In genomic region chr19:47430160-47430559, GRCm38 (mm10) we compare ENCODE assay signal across 18 mouse cellular contexts. TPM values are rescaled to one million over a fixed set of nuclear protein-coding genes. Genes with fewer than 3 reads are reported as not detected.
DNase-seq lines count a peak whose midpoint lies in the region; ATAC-seq and TF ChIP-seq lines count a peak whose summit lies in the region.
"Had no signal": no experiment of that assay in that cellular context is flagged by ENCODE, and none has a peak within 500 bp of the region (broad histone marks: within the 10 kb centered on the region; RNA-seq: fewer than 3 reads in every experiment).

No protein-coding gene starts in this region.

- peaks cover 25% of the 10 kb centered on the region; the same call in 1 of the 2 replicates for H3K79me2 ChIP-seq in macrophage (ENCODE audit: inconsistent target)

- TF ChIP-seq CTCF in liver, embryonic 14.5 days (IDR thresholded peaks at IDR 0.05; ENCODE audit: low read depth) = no peak

- no peak for TF ChIP-seq EP300 in liver, embryonic 14.5 days (IDR thresholded peaks at IDR 0.05; ENCODE audit: low read depth)

- no peak overlapping the region for H3K27ac ChIP-seq in heart, embryonic 12.5 days (ENCODE audit: poor library complexity, severe bottlenecking)
- peak overlapping the region; percentile 95 for H3K27ac ChIP-seq in liver, embryonic 14.5 days
- H3K27ac ChIP-seq in macrophage = peak overlapping the region; percentile 86
- H3K27ac ChIP-seq in forebrain, embryonic 14.5 days (ENCODE audit: low read depth, low read length) = no peak overlapping the region
- H3K27ac ChIP-seq: embryonic facial prominence, embryonic 10.5 days; forebrain, embryonic 15.5 days; hindbrain, embryonic 13.5 days; hindbrain, postnatal 0 days had no signal

- H3K9ac ChIP-seq in heart, embryonic 12.5 days = no peak overlapping the region
- no peak overlapping the region for H3K9ac ChIP-seq in liver, embryonic 14.5 days (replicated peaks)
- H3K9ac ChIP-seq in forebrain, embryonic 14.5 days (ENCODE audit: low read length) = no peak overlapping the region
- H3K9ac ChIP-seq: forebrain, embryonic 15.5 days; hindbrain, embryonic 13.5 days had no signal

- no peak overlapping the region for H3K4me3 ChIP-seq in heart, embryonic 12.5 days
- no peak overlapping the region for H3K4me3 ChIP-seq in liver, embryonic 14.5 days (ENCODE audit: insufficient read depth in 1 of 2, low read depth in 2 of 2, low read length in 2 of 2)
- H3K4me3 ChIP-seq in macrophage (ENCODE audit: inconsistent target) = no peak overlapping the region
- no peak overlapping the region for H3K4me3 ChIP-seq in forebrain, embryonic 14.5 days (ENCODE audit: low read depth, low read length)
- H3K4me3 ChIP-seq: embryonic facial prominence, embryonic 10.5 days; forebrain, embryonic 15.5 days; hindbrain, embryonic 13.5 days had no signal

- peaks cover 60% of the 10 kb centered on the region for H3K4me1 ChIP-seq in heart, embryonic 12.5 days (replicated peaks)
- peaks cover 51 to 58% of the 10 kb centered on the region in 2 experiments for H3K4me1 ChIP-seq in liver, embryonic 14.5 days (replicated peaks; ENCODE audit: control insufficient read depth in 2 of 2, insufficient read depth in 2 of 2, low read length in 1 of 2)
- H3K4me1 ChIP-seq in forebrain, embryonic 14.5 days (ENCODE audit: control insufficient read depth, insufficient read depth, low read length) = peaks cover 3% of the 10 kb centered on the region; the same call in 1 of the 2 replicates

- H3K9me3 ChIP-seq in heart, embryonic 12.5 days (replicated peaks) = no peaks in the 10 kb centered on the region
- no peaks in the 10 kb centered on the region for H3K9me3 ChIP-seq in liver, embryonic 14.5 days (ENCODE audit: control insufficient read depth, low read length)
- H3K9me3 ChIP-seq in forebrain, embryonic 14.5 days (replicated peaks; ENCODE audit: control insufficient read depth, low read length) = no peaks in the 10 kb centered on the region
- H3K9me3 ChIP-seq: embryonic facial prominence, embryonic 10.5 days; forebrain, embryonic 15.5 days; hindbrain, embryonic 13.5 days had no signal

- no peaks in the 10 kb centered on the region for H3K27me3 ChIP-seq in heart, embryonic 12.5 days (replicated peaks)
- no peaks in the 10 kb centered on the region for H3K27me3 ChIP-seq in liver, embryonic 14.5 days (ENCODE audit: control insufficient read depth, insufficient read depth, low read length)
- H3K27me3 ChIP-seq in forebrain, embryonic 14.5 days (replicated peaks; ENCODE audit: control insufficient read depth, insufficient read depth, low read length) = no peaks in the 10 kb centered on the region
- H3K27me3 ChIP-seq: forebrain, embryonic 15.5 days; hindbrain, embryonic 13.5 days had no signal

- no peak for ATAC-seq in heart, embryonic 12.5 days (ENCODE audit: insufficient number of reproducible peaks, low FRiP score)
- no peak for ATAC-seq in liver, embryonic 14.5 days (ENCODE audit: insufficient read depth)
- no peak for ATAC-seq in forebrain, embryonic 14.5 days
- ATAC-seq: forebrain, embryonic 15.5 days; hindbrain, postnatal 0 days had no signal

- H3K4me2 ChIP-seq in heart, embryonic 12.5 days = no peak overlapping the region
- H3K4me2 ChIP-seq in liver, embryonic 14.5 days (ENCODE audit: low read depth) = no peak overlapping the region
- no peak overlapping the region for H3K4me2 ChIP-seq in forebrain, embryonic 14.5 days (ENCODE audit: low read length)
- H3K4me2 ChIP-seq: forebrain, embryonic 15.5 days; hindbrain, embryonic 13.5 days had no signal

- peaks cover 2% of the 10 kb centered on the region; the same call in 1 of the 2 replicates for H3K36me3 ChIP-seq in heart, embryonic 12.5 days
- H3K36me3 ChIP-seq in liver, embryonic 14.5 days (replicated peaks; ENCODE audit: control insufficient read depth, insufficient read depth, low read depth) = no peaks in the 10 kb centered on the region
- no peaks in the 10 kb centered on the region for H3K36me3 ChIP-seq in macrophage (ENCODE audit: inconsistent target)
- H3K36me3 ChIP-seq in forebrain, embryonic 14.5 days (ENCODE audit: control insufficient read depth, insufficient read depth, low read length) = no peaks in the 10 kb centered on the region
- H3K36me3 ChIP-seq: forebrain, embryonic 15.5 days; hindbrain, embryonic 13.5 days had no signal

- WGBS in heart, embryonic 12.5 days = 86% methylated on average over 2 of the region's 2 CpGs
- 86% methylated on average over 2 of the region's 2 CpGs for WGBS in liver, embryonic 14.5 days (ENCODE audit: insufficient replicate concordance)
- WGBS in macrophage (ENCODE audit: missing documents) = 89% methylated on average over 2 of the region's 2 CpGs
- 92% methylated on average over 2 of the region's 2 CpGs for WGBS in forebrain, embryonic 14.5 days

- DNase-seq in heart, adult 11 months = peak; percentile 94
- peak; percentile 62 for DNase-seq in MN1 (ENCODE audit: low spot score)
- DNase-seq in liver, embryonic 14.5 days (ENCODE audit: low read depth in 3 of 3, low spot score in 3 of 3) = no peak
- no peak for DNase-seq in forebrain, embryonic 14.5 days (ENCODE audit: low spot score)
- no peak for DNase-seq in testis, postnatal 10 days (ENCODE audit: low spot score)
- no peak for DNase-seq in right cerebral cortex, postnatal 10 days (ENCODE audit: low spot score in 2 of 2)
- DNase-seq: adrenal gland, adult 8-10 months; adrenal gland, postnatal 36 days; cerebellum, adult 2 months; cerebellum, postnatal 10 days; gastrocnemius, postnatal 10 days; heart, postnatal 10 days had no signal

RNA-seq across cellular contexts. Expression of gene Sh3pxd2a, which starts 34.0 kb away (rescaled TPM):
- 6.2 TPM in 2 replicates for polyA plus RNA-seq in heart, embryonic 12.5 days (2016; fragmentation: Nextera tagmentation; extraction: Ambion mirVana)
- polyA plus RNA-seq in liver, embryonic 14.5 days (2012; rRNA removed) = 1.2 and 1.6 TPM in 2 replicates
- polyA plus RNA-seq in liver, embryonic 14.5 days (2014; fragmentation: Nextera tagmentation; extraction: Ambion mirVana) = 0.50 and 0.67 TPM in 2 replicates
- 10 to 100 TPM; 10.9 to 28.2 (median 21.6) TPM for total RNA-seq in macrophage (2018; cell fraction: chromatin; rRNA removed)
- 10 to 100 TPM in 14 of 26 experiments, 1 to 10 TPM in 12; 6.1 to 17.3 (median 11.1) TPM for total RNA-seq in macrophage (2018; cell fraction: cytosol; rRNA removed)
- total RNA-seq in macrophage (2018; cell fraction: nucleus; rRNA removed) = 10 to 100 TPM in 25 of 26 experiments, 1 to 10 TPM in 1; 9.3 to 36.6 (median 16.3) TPM
- 7.9 to 13.4 TPM (median 8.0 TPM) in 3 replicates for polyA plus RNA-seq in macrophage (2018)
- 3.0 and 3.4 TPM in 2 replicates for polyA plus RNA-seq in forebrain, embryonic 14.5 days (2014; fragmentation: Nextera tagmentation; extraction: Ambion mirVana)

Comparison
In these comparisons a context has a peak if more than half of its experiments do, and no peak if none do; other contexts are left out.
1. DNase-seq: peak in heart, adult 11 months (single experiment) and MN1 (single experiment); none in liver, embryonic 14.5 days (0 of 3), forebrain, embryonic 14.5 days (single experiment), testis, postnatal 10 days (single experiment) and right cerebral cortex, postnatal 10 days (0 of 2).
2. H3K27ac ChIP-seq: peak in liver, embryonic 14.5 days (single experiment) and macrophage (single experiment); none in heart, embryonic 12.5 days (single experiment) and forebrain, embryonic 14.5 days (single experiment).